Mouse (Mus musculus): Measurements from ENCODE around the gene Vwf. TPM values are rescaled to one million over a fixed set of nuclear protein-coding genes. Genes with fewer than 3 reads are reported as not detected.

Vwf gene
- polyA plus RNA-seq, 1 experiment: 3.2 TPM

- H3K4me1 ChIP-seq (ENCODE audit: control insufficient read depth, insufficient read depth, low read length): peaks cover 5% of the 10 kb centered on the region
Observed at GRCm38 (mm10) chr6:125575080-125575479, 28.5 kb downstream of the Vwf start.

GRCm38 (mm10) chr6:125577301-125577700 lies 30.7 kb downstream of the Vwf start:
- H3K27me3 ChIP-seq (ENCODE audit: control insufficient read depth, insufficient read depth, low read length, poor library complexity, severe bottlenecking): no peaks in the 10 kb centered on the region
- H3K4me3 ChIP-seq (ENCODE audit: low read depth, low read length): no peak overlapping the region
- no peaks in the 10 kb centered on the region for H3K36me3 ChIP-seq (ENCODE audit: control insufficient read depth, insufficient read depth, low read length, poor library complexity, severe bottlenecking)
- 0 out of 2 replicates have a peak overlapping the region, but pooled peaks have one; percentile 16 for H3K9ac ChIP-seq (ENCODE audit: low read depth, poor library complexity, severe bottlenecking)
- peaks cover 5% of the 10 kb centered on the region for H3K4me1 ChIP-seq (ENCODE audit: control insufficient read depth, insufficient read depth, low read length)
- H3K9me3 ChIP-seq (replicated peaks; ENCODE audit: control insufficient read depth, insufficient read depth, low read length, poor library complexity, severe bottlenecking): no peaks in the 10 kb centered on the region
- peak overlapping the region; percentile 88 for H3K27ac ChIP-seq (ENCODE audit: insufficient read depth, low read length)
- TF ChIP-seq EP300 (IDR thresholded peaks at IDR 0.05; ENCODE audit: insufficient read depth, low read depth, low read length) (no peak), POLR2A (IDR thresholded peaks at IDR 0.05; ENCODE audit: insufficient read depth, low read length) (no peak), CTCF (IDR thresholded peaks at IDR 0.05; ENCODE audit: low read depth, low read length) (no peak)

More at GRCm38 (mm10) chr6:125575080-125575479, 28.5 kb downstream of the Vwf start:
- H3K9ac ChIP-seq (ENCODE audit: low read depth, poor library complexity, severe bottlenecking): no peak overlapping the region
- no peaks in the 10 kb centered on the region for H3K9me3 ChIP-seq (replicated peaks; ENCODE audit: control insufficient read depth, insufficient read depth, low read length, poor library complexity, severe bottlenecking)
- H3K4me3 ChIP-seq (ENCODE audit: low read depth, low read length): no peak overlapping the region
- no peaks in the 10 kb centered on the region for H3K27me3 ChIP-seq (ENCODE audit: control insufficient read depth, insufficient read depth, low read length, poor library complexity, severe bottlenecking)
- no peaks in the 10 kb centered on the region for H3K36me3 ChIP-seq (ENCODE audit: control insufficient read depth, insufficient read depth, low read length, poor library complexity, severe bottlenecking)
- TF ChIP-seq EP300 (IDR thresholded peaks at IDR 0.05; ENCODE audit: insufficient read depth, low read depth, low read length): no peak
- no peak for TF ChIP-seq CTCF (IDR thresholded peaks at IDR 0.05; ENCODE audit: low read depth, low read length)
- TF ChIP-seq POLR2A (IDR thresholded peaks at IDR 0.05; ENCODE audit: insufficient read depth, low read length): no peak
- H3K27ac ChIP-seq (ENCODE audit: insufficient read depth, low read length): no peak overlapping the region

- Histone ChIP-seq H3K36me3 (ENCODE audit: control insufficient read depth, insufficient read depth, low read length, poor library complexity, severe bottlenecking) (no peaks in the 10 kb centered on the region), H3K4me3 (ENCODE audit: low read depth, low read length) (no peak overlapping the region), H3K27ac (ENCODE audit: insufficient read depth, low read length) (peak overlapping the region; percentile 88), H3K9me3 (replicated peaks; ENCODE audit: control insufficient read depth, insufficient read depth, low read length, poor library complexity, severe bottlenecking) (no peaks in the 10 kb centered on the region), H3K9ac (ENCODE audit: low read depth, poor library complexity, severe bottlenecking) (no peak overlapping the region), H3K27me3 (ENCODE audit: control insufficient read depth, insufficient read depth, low read length, poor library complexity, severe bottlenecking) (no peaks in the 10 kb centered on the region), H3K4me1 (ENCODE audit: control insufficient read depth, insufficient read depth, low read length) (peaks cover 5% of the 10 kb centered on the region)
- no peak for TF ChIP-seq CTCF (IDR thresholded peaks at IDR 0.05; ENCODE audit: low read depth, low read length)
- peak; percentile 41; the same call in 1 of the 2 replicates for TF ChIP-seq EP300 (IDR thresholded peaks at IDR 0.05; ENCODE audit: insufficient read depth, low read depth, low read length)
- TF ChIP-seq POLR2A (IDR thresholded peaks at IDR 0.05; ENCODE audit: insufficient read depth, low read length): no peak
Observed at GRCm38 (mm10) chr6:125577882-125578646, 31.5 kb downstream of the Vwf start.

DNA sequence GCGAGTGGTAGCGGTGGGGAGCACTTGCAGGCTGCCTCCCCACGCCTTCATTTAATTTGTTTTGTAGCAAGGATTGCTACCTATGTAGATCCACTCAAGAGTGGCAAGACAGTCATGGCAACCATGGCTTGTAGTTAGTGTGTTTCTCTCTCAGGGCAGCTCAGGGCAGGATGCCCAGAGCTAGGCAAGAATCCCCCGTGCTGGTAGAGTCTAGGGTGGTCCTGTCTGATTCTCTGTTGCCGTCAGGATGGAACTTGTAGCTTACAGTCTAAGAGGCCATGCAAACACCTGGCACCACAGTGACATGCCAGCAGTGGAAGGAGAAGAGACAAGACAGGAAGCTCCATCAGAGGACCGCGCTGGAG lies 32.1 kb downstream of the Vwf start:
- Histone ChIP-seq H3K36me3 (ENCODE audit: control insufficient read depth, insufficient read depth, low read length, poor library complexity, severe bottlenecking) (no peaks in the 10 kb centered on the region), H3K27me3 (ENCODE audit: control insufficient read depth, insufficient read depth, low read length, poor library complexity, severe bottlenecking) (no peaks in the 10 kb centered on the region), H3K9me3 (replicated peaks; ENCODE audit: control insufficient read depth, insufficient read depth, low read length, poor library complexity, severe bottlenecking) (no peaks in the 10 kb centered on the region), H3K4me1 (ENCODE audit: control insufficient read depth, insufficient read depth, low read length) (peaks cover 5% of the 10 kb centered on the region), H3K4me3 (ENCODE audit: low read depth, low read length) (no peak overlapping the region), H3K27ac (ENCODE audit: insufficient read depth, low read length) (peak overlapping the region; percentile 88), H3K9ac (ENCODE audit: low read depth, poor library complexity, severe bottlenecking) (no peak overlapping the region)
- TF ChIP-seq POLR2A (IDR thresholded peaks at IDR 0.05; ENCODE audit: insufficient read depth, low read length) (no peak), EP300 (IDR thresholded peaks at IDR 0.05; ENCODE audit: insufficient read depth, low read depth, low read length) (no peak), CTCF (IDR thresholded peaks at IDR 0.05; ENCODE audit: low read depth, low read length) (no peak)

DNA sequence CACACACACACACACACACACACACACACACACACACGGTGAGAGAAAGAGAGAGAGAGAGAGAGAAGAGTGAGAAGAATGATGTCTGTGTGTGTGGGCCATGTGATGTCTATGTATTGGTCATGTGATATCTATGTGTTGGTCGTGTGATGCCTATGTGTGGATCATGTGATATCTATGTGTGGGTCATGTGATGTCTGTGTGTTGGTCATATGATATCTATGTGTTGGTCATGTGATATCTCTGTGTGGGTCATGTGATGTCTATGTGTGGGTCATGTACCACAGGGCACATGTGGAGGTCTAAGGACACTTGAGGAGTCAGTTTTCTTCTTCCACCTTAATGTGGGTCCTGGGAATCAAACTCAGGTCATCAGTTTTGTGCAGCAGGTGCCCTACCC lies 33.3 kb downstream of the Vwf start:
- Histone ChIP-seq H3K9ac (ENCODE audit: low read depth, poor library complexity, severe bottlenecking) (no peak overlapping the region), H3K36me3 (ENCODE audit: control insufficient read depth, insufficient read depth, low read length, poor library complexity, severe bottlenecking) (no peaks in the 10 kb centered on the region), H3K4me3 (ENCODE audit: low read depth, low read length) (no peak overlapping the region), H3K27me3 (ENCODE audit: control insufficient read depth, insufficient read depth, low read length, poor library complexity, severe bottlenecking) (no peaks in the 10 kb centered on the region), H3K4me1 (ENCODE audit: control insufficient read depth, insufficient read depth, low read length) (peaks cover 5% of the 10 kb centered on the region), H3K27ac (ENCODE audit: insufficient read depth, low read length) (no peak overlapping the region), H3K9me3 (replicated peaks; ENCODE audit: control insufficient read depth, insufficient read depth, low read length, poor library complexity, severe bottlenecking) (no peaks in the 10 kb centered on the region)
- no peak for TF ChIP-seq CTCF (IDR thresholded peaks at IDR 0.05; ENCODE audit: low read depth, low read length)
- TF ChIP-seq POLR2A (IDR thresholded peaks at IDR 0.05; ENCODE audit: insufficient read depth, low read length): no peak
- no peak for TF ChIP-seq EP300 (IDR thresholded peaks at IDR 0.05; ENCODE audit: insufficient read depth, low read depth, low read length)

DNA sequence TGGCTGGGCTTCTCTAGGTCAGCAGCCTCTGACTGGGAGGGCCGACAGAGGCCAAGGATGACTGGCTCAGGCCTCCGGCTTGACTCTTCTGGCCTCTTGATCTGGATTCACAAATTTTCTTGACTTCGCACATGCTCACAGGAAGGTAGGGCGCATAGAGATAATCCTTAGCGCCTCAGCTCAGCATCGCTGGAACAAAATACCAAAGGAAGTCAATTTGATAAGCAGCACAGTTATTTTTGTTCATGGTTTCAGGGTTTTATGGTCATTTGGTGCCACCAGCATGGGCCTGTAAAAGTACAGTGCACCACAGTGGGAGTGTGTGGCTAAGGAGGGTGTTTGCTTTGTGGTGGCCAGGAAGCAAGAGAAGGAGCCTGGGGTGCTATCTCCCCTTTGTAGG lies 37.1 kb downstream of the Vwf start:
- peak overlapping the region; percentile 73 for H3K27ac ChIP-seq (ENCODE audit: insufficient read depth, low read length)
- no peak overlapping the region for H3K4me3 ChIP-seq (ENCODE audit: low read depth, low read length)
- no peaks in the 10 kb centered on the region for H3K36me3 ChIP-seq (ENCODE audit: control insufficient read depth, insufficient read depth, low read length, poor library complexity, severe bottlenecking)
- no peak for TF ChIP-seq POLR2A (IDR thresholded peaks at IDR 0.05; ENCODE audit: insufficient read depth, low read length)
- no peak for TF ChIP-seq EP300 (IDR thresholded peaks at IDR 0.05; ENCODE audit: insufficient read depth, low read depth, low read length)
- no peak for TF ChIP-seq CTCF (IDR thresholded peaks at IDR 0.05; ENCODE audit: low read depth, low read length)
- H3K27me3 ChIP-seq (ENCODE audit: control insufficient read depth, insufficient read depth, low read length, poor library complexity, severe bottlenecking): no peaks in the 10 kb centered on the region
- H3K9me3 ChIP-seq (replicated peaks; ENCODE audit: control insufficient read depth, insufficient read depth, low read length, poor library complexity, severe bottlenecking): no peaks in the 10 kb centered on the region
- H3K9ac ChIP-seq (ENCODE audit: low read depth, poor library complexity, severe bottlenecking): 0 out of 2 replicates have a peak overlapping the region, but pooled peaks have one; percentile 15
- peaks cover 5% of the 10 kb centered on the region for H3K4me1 ChIP-seq (ENCODE audit: control insufficient read depth, insufficient read depth, low read length)

All from ES-Bruce4 (cell line).